Mouse (Mus musculus) liver, adult 2 months (tissue): ENCODE measurements around the gene Vmn2r36. TPM values are rescaled to one million over a fixed set of nuclear protein-coding genes. Genes with fewer than 3 reads are reported as not detected.
"Not testable (repeated sequence)": the region's sequence is repeated elsewhere in the genome, so short reads cannot be mapped to it uniquely, and the experiment has no call there.

Source experiments
- DNase-seq: peaks from one replicate; pipeline ENCODE4 v3.0.0-alpha.2; 2011; ENCODE audit warnings: low read depth, low spot score; ENCODE audit errors: extremely low read depth
- H3K27ac ChIP-seq: fragments of 200-500 bp; replicated peaks from 2 replicates; pipeline ENCODE4 v1.5.1; 2012; ENCODE audit warnings: low read depth, mild to moderate bottlenecking, control low read depth, inconsistent platforms, low read length; ENCODE audit not compliant: insufficient read depth
- H3K27me3 ChIP-seq: fragments of 200-500 bp; 2 replicates; pipeline ENCODE4 v1.6.1; 2012; ENCODE audit warnings: mild to moderate bottlenecking, moderate library complexity, low read length, inconsistent platforms; ENCODE audit not compliant: control insufficient read depth, insufficient read depth
- H3K36me3 ChIP-seq: fragments of 200-500 bp; 2 replicates; pipeline ENCODE4 v1.6.1; 2012; ENCODE audit warnings: low read length, inconsistent platforms; ENCODE audit not compliant: control insufficient read depth, insufficient read depth
- H3K4me1 ChIP-seq: fragments of 200-500 bp; 2 replicates; pipeline ENCODE4 v1.6.1; 2011; ENCODE audit warnings: low read length; ENCODE audit not compliant: control insufficient read depth, insufficient read depth
- H3K4me3 ChIP-seq: fragments of 200-500 bp; 2 replicates; pipeline ENCODE4 v1.5.1; 2011; ENCODE audit warnings: low read depth, mild to moderate bottlenecking, control low read depth, low read length, moderate library complexity; ENCODE audit not compliant: insufficient read depth
- H3K79me2 ChIP-seq: fragments of 200-500 bp; 2 replicates; pipeline ENCODE4 v1.6.1; 2012; ENCODE audit warnings: inconsistent platforms, mild to moderate bottlenecking, low read length, moderate library complexity; ENCODE audit not compliant: control insufficient read depth, insufficient read depth
- H3K9ac ChIP-seq: fragments of 200-500 bp; 2 replicates; pipeline ENCODE4 v1.6.1; 2012; ENCODE audit warnings: low read depth, mild to moderate bottlenecking, control low read depth, inconsistent platforms, low read length
- WGBS: fragments of 180-500 bp; shearing (Covaris S2); methylation state at CpG from one replicate; pipeline ENCODE4 v1.1.7; 2018; 5-methylcytosine and 5-hydroxymethylcytosine counted together
- polyA plus RNA-seq: library from polyadenylated mRNA; depleted of rRNA; stranded (reverse); fragments of >200 nt; gene quantifications from 2 replicates; pipeline ENCODE4 v1.2.3, GENCODE M21; 2012; rRNA removed
- total RNA-seq: library from RNA; depleted of rRNA; stranded (reverse); fragments of >200 nt; gene quantifications from 2 replicates; pipeline ENCODE4 v1.2.3, GENCODE M21; 2014; rRNA removed

Gene Vmn2r36
- total RNA-seq = not detected in 2 replicates
- polyA plus RNA-seq = not detected in 2 replicates

GRCm38 (mm10) chr7:7902395-7902794 lies at the start of gene Vmn2r36:
Gene Vmn2r36 (minus strand): TSS chr7:7902495.
- not testable (repeated sequence) for H3K79me2 ChIP-seq, H3K4me3 ChIP-seq, H3K27me3 ChIP-seq, H3K4me1 ChIP-seq, H3K27ac ChIP-seq, DNase-seq, H3K9ac ChIP-seq, H3K36me3 ChIP-seq
- no CpG with 5 or more reads among the region's 1 CpGs for WGBS

Other genes starting within 250 kb of the Vmn2r36 start
- gene Vmn2r34, start 213.0 kb downstream of the Vmn2r36 start, total RNA-seq = not detected in 2 replicates
- gene Vmn2r34, start 213.0 kb downstream of the Vmn2r36 start, polyA plus RNA-seq = not detected in 2 replicates
- gene Vmn2r35, start 82.6 kb downstream of the Vmn2r36 start, total RNA-seq = not detected in 2 replicates
- gene Vmn2r35, start 82.6 kb downstream of the Vmn2r36 start, polyA plus RNA-seq = not detected in 2 replicates